Mouse (Mus musculus) erythroid progenitor cell, adult 5-6 weeks (primary cell): ENCODE measurements around the gene Magi2. TPM values are rescaled to one million over a fixed set of nuclear protein-coding genes. Genes with fewer than 3 reads are reported as not detected.
"Not testable (repeated sequence)": the region's sequence is repeated elsewhere in the genome, so short reads cannot be mapped to it uniquely, and the experiment has no call there.

Experiments used
- ATAC-seq: replicated peaks from 2 replicates; pipeline ENCODE4 v1.8.0; 2016; ENCODE audit warnings: moderate number of reproducible peaks, mild to moderate bottlenecking, moderate TSS enrichment, inconsistent platforms; ENCODE audit not compliant: poor library complexity, low FRiP score, severe bottlenecking
- total RNA-seq, 2 experiments: library from RNA; stranded (forward) in 1 of 2; stranded (reverse) in 1 of 2; fragments of 150-400 nt in 1 of 2; fragments of 186-747, 209-891 nt in 1 of 2; gene quantifications; 2 replicates each; pipeline versions ENCODE4 v1.2.3 to v1.2.4; 2015 to 2017; ENCODE audit warnings: low replicate concordance in 2 of 2

Magi2 gene
- total RNA-seq, 2 experiments from 2014 or later = not detected

GRCm38 (mm10) chr5:20704886-20705285 is 1478.0 kb downstream of the Magi2 start:
- no peak for ATAC-seq

GRCm38 (mm10) chr5:20706322-20707282 is 1479.8 kb downstream of the Magi2 start:
- not testable (repeated sequence) for ATAC-seq

GRCm38 (mm10) chr5:20710845-20711244 is 1484.0 kb downstream of the Magi2 start:
- ATAC-seq = not testable (repeated sequence)

DNA sequence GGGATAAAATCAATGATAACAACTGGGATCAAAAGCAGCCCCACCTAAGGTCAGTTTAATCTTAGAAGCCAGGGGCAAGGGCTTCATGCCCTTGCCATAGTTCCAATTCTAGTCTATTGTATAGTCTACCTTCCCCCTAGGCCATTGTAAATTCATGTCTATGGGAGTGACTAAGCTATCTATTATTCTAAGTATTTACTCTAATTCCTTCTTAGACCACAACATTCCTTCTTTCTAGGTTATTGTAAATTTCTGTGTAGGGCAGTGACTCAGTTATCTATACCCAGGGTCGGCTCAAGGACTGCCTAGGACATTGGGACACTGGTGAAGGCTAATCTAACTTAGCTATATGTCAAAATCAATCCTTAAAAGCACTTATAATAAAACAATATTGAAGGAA is 1487.8 kb downstream of the Magi2 start:
- not testable (repeated sequence) for ATAC-seq

GRCm38 (mm10) chr5:20715980-20716379 is 1489.1 kb downstream of the Magi2 start:
- ATAC-seq = not testable (repeated sequence)

- ATAC-seq = no peak
Observed at GRCm38 (mm10) chr5:20720201-20720900, 1493.5 kb downstream of the Magi2 start.

- not testable (repeated sequence) for ATAC-seq
Observed at GRCm38 (mm10) chr5:20723226-20723625, 1496.4 kb downstream of the Magi2 start.

DNA sequence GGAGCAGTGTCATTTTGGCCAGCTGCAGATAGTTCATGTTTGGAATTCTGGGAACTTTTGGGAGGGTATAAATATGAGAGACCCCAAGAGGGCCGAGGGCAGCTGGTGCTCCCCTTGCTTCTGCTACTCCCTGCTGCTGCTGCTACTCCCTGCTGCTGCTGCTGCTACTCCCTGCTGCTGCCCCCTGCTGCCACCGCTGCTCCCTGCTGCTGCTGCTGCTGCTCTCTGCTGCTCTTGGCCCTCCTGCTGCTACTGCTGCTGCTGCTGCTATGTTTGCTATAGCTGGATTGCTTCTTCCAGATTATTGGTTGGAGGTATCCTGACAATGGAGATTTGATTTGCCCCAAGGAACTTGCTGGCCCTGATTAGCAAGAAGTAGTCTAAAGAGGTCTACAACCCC is 1512.0 kb downstream of the Magi2 start:
- ATAC-seq = no peak

GRCm38 (mm10) chr5:20741193-20741592 is 1514.4 kb downstream of the Magi2 start:
- ATAC-seq = no peak

GRCm38 (mm10) chr5:20741936-20742335 is 1515.1 kb downstream of the Magi2 start:
- ATAC-seq = no peak

DNA sequence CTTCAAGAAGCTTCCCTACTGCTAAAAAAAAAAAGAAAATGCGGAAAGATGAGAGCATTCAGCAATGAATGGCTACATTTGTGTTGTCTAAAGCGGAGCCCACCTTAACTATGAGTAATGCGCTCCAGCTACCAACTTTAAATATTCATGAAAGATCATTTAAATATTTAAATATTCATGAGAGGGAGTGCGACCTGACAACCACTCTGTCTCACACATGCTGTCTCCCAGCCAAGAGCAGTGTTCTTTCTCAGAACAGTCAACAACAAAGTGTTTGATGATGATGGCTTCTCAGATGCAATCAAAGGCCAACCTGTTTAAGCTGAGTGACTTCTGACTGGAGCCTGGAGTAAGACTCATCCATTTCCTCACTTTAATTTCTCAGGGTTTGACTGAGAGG is 1521.3 kb downstream of the Magi2 start:
- no peak for ATAC-seq

DNA sequence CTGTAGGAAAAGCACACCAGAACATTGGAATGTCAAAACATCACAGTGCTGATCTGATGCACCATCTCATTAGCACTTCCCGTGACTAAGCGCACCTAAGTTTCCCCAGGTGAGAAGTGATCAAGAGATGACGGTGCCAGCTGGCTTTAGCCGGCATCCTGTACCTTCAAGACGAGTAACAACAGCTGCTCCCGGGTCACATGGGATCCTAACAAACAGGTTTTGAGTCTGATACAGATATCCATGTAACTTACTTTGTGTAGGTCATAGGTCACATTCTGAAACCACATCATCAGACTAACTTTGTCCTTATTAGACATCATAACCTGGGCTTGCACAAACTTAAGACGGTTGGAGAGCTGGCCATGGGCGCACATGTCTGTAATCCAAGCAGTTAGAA is 1522.0 kb downstream of the Magi2 start:
- no peak for ATAC-seq

DNA sequence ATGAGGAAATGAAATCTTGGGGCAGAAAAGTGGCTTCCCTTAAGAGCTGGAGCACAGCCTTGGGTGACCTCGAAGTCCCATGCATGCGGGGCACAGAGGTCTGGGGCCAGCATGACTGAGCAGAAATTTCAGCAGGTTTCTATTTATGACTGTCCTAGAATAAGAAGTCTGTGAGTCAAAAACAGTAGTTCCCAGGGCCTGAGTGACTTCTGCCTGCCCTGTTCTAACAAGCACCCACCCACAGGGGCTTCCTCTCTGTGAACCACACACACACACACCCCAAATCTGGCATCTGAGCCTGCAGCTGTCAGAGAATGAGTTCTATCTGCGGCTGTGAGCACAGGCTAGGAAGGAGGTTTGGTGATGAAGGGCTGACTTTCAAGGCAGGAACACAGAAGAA is 1522.7 kb downstream of the Magi2 start:
- ATAC-seq = no peak

- no peak for ATAC-seq
Observed at GRCm38 (mm10) chr5:20751000-20751399, 1524.2 kb downstream of the Magi2 start.

DNA sequence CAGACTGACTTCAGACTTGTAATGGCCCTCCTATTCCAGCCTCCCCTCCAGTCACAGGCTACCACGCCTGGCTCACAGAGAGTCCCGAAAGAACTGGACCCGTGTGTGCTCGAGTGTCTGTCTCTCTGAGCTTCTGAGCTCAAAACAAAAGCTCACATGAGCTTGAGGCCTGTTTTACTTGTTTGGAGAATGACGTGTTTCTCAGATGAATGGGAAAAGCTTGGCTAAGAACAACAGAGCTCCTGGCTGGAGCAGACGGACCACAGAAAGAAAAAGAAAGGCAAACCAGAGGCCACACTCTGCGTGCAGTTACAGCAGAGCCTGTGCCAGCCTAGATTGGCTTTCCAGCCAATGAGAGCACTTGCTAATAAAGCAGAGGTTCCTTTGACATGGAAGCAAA is 1524.9 kb downstream of the Magi2 start:
- no peak for ATAC-seq

GRCm38 (mm10) chr5:20753096-20753495 is 1526.3 kb downstream of the Magi2 start:
- ATAC-seq = no peak

GRCm38 (mm10) chr5:20753963-20754362 is 1527.1 kb downstream of the Magi2 start:
- ATAC-seq = no peak
